Mouse (Mus musculus) heart, embryonic 10.5 days (tissue): ENCODE results near the gene Atp6v1g2. TPM values are rescaled to one million over a fixed set of nuclear protein-coding genes. Genes with fewer than 3 reads are reported as not detected.
A peak's percentile ranks its signal among the peaks of the same experiment; 100 is the strongest.

Source experiments
- DNase-seq: peaks from one replicate; pipeline ENCODE4 v3.0.0-alpha.2; 2017; ENCODE audit warnings: low spot score
- H3K27ac ChIP-seq: fragments of 300-500 bp; sonication (generic); 2 replicates; pipeline ENCODE4 v1.5.1; 2016; ENCODE audit warnings: mild to moderate bottlenecking
- H3K27me3 ChIP-seq: fragments of 300-500 bp; sonication (generic); 2 replicates; pipeline ENCODE4 v1.6.1; 2016; ENCODE audit warnings: mild to moderate bottlenecking; ENCODE audit not compliant: poor library complexity, insufficient read depth, severe bottlenecking
- H3K36me3 ChIP-seq: fragments of 300-500 bp; sonication (generic); 2 replicates; pipeline ENCODE4 v1.6.1; 2016; ENCODE audit warnings: mild to moderate bottlenecking, moderate library complexity
- H3K4me1 ChIP-seq: fragments of 300-500 bp; sonication (generic); 2 replicates; pipeline ENCODE4 v1.6.1; 2016; ENCODE audit warnings: mild to moderate bottlenecking
- H3K4me3 ChIP-seq: fragments of 300-500 bp; sonication (generic); 2 replicates; pipeline ENCODE4 v1.5.1; 2016; ENCODE audit warnings: mild to moderate bottlenecking, moderate library complexity
- H3K9me3 ChIP-seq: fragments of 300-500 bp; sonication (generic); 2 replicates; pipeline ENCODE4 v1.6.1; 2016; ENCODE audit warnings: mild to moderate bottlenecking, moderate library complexity
- WGBS: fragments of 180-500 bp; shearing (Covaris S2); methylation state at CpG from one replicate; pipeline ENCODE4 v1.1.7; 2016; 5-methylcytosine and 5-hydroxymethylcytosine counted together
- polyA plus RNA-seq: library from polyadenylated mRNA; unstranded; fragments of >200 nt; fragmentation: Nextera tagmentation; extraction: Ambion mirVana; gene quantifications from 2 replicates; pipeline ENCODE4 v1.2.1, GENCODE M21; 2016

The Atp6v1g2 gene
- polyA plus RNA-seq, 1 experiment from 2014 or later: 6.5 TPM

- Histone ChIP-seq H3K9me3 (no peaks in the 10 kb centered on the region), H3K36me3 (peaks cover 36% of the 10 kb centered on the region), H3K4me3 (no peak overlapping the region), H3K27ac (no peak overlapping the region), H3K27me3 (peaks cover 22% of the 10 kb centered on the region), H3K4me1 (no peaks in the 10 kb centered on the region)
- 56% methylated on average over 4 of the region's 4 CpGs for WGBS
- DNase-seq: no peak
Measured at GRCm38 (mm10) chr17:35255704-35256103, 22.2 kb downstream of the Atp6v1g2 start.

- WGBS: 72% methylated on average over 1 of the region's 1 CpGs
- Histone ChIP-seq H3K27me3 (peaks cover 38% of the 10 kb centered on the region), H3K27ac (no peak overlapping the region), H3K4me3 (no peak overlapping the region), H3K36me3 (peaks cover 21% of the 10 kb centered on the region), H3K4me1 (no peaks in the 10 kb centered on the region), H3K9me3 (no peaks in the 10 kb centered on the region)
- no peak for DNase-seq
Measured at GRCm38 (mm10) chr17:35257378-35257777, 23.9 kb downstream of the Atp6v1g2 start.

GRCm38 (mm10) chr17:35257824-35258491, 24.5 kb downstream of the Atp6v1g2 start:
- DNase-seq: peak; percentile 91
- Histone ChIP-seq H3K36me3 (peaks cover 15% of the 10 kb centered on the region), H3K4me1 (peaks cover 4% of the 10 kb centered on the region), H3K27me3 (peaks cover 44% of the 10 kb centered on the region), H3K9me3 (no peaks in the 10 kb centered on the region), H3K4me3 (peak overlapping the region; percentile 45), H3K27ac (0 out of 2 replicates have a peak overlapping the region, but pooled peaks have one; percentile 22)
- WGBS: 16% methylated on average over 17 of the region's 17 CpGs

GRCm38 (mm10) chr17:35258492-35259478, 25.3 kb downstream of the Atp6v1g2 start:
- H3K27me3 ChIP-seq: peaks cover 52% of the 10 kb centered on the region
- H3K36me3 ChIP-seq: peaks cover 7% of the 10 kb centered on the region
- H3K9me3 ChIP-seq: no peaks in the 10 kb centered on the region
- no peak overlapping the region for H3K27ac ChIP-seq
- H3K4me1 ChIP-seq: peaks cover 12% of the 10 kb centered on the region
- 58% methylated on average over 13 of the region's 14 CpGs for WGBS
- no peak for DNase-seq
- H3K4me3 ChIP-seq: no peak overlapping the region

- Histone ChIP-seq H3K27me3 (peaks cover 60% of the 10 kb centered on the region), H3K4me3 (no peak overlapping the region), H3K9me3 (no peaks in the 10 kb centered on the region), H3K4me1 (peaks cover 12% of the 10 kb centered on the region), H3K36me3 (no peaks in the 10 kb centered on the region), H3K27ac (no peak overlapping the region)
- 70% methylated on average over 4 of the region's 4 CpGs for WGBS
- DNase-seq: no peak
Measured at GRCm38 (mm10) chr17:35259621-35260020, 26.2 kb downstream of the Atp6v1g2 start.

- Histone ChIP-seq H3K4me3 (no peak overlapping the region), H3K27ac (no peak overlapping the region), H3K9me3 (no peaks in the 10 kb centered on the region), H3K36me3 (no peaks in the 10 kb centered on the region), H3K27me3 (peaks cover 76% of the 10 kb centered on the region), H3K4me1 (peaks cover 12% of the 10 kb centered on the region)
- WGBS: 66% methylated on average over 13 of the region's 13 CpGs
- DNase-seq: no peak
Measured at GRCm38 (mm10) chr17:35261651-35262050, 28.2 kb downstream of the Atp6v1g2 start.

- no peak for DNase-seq
- Histone ChIP-seq H3K9me3 (no peaks in the 10 kb centered on the region), H3K4me3 (peak within 1 kb of the TSS; percentile 83), H3K4me1 (peaks cover 12% of the 10 kb centered on the region), H3K36me3 (no peaks in the 10 kb centered on the region), H3K27ac (peak within 1 kb of the TSS; percentile 73), H3K27me3 (peaks cover 77% of the 10 kb centered on the region)
- WGBS: 2% methylated on average over 73 of the region's 73 CpGs
Measured at GRCm38 (mm10) chr17:35262664-35263522, 29.4 kb downstream of the Atp6v1g2 start, which contains the start of gene H2-D1. H2-D1 (plus strand) TSS chr17:35262730.

GRCm38 (mm10) chr17:35263523-35263883, 30.0 kb downstream of the Atp6v1g2 start:
- no peaks in the 10 kb centered on the region for H3K9me3 ChIP-seq
- peaks cover 12% of the 10 kb centered on the region for H3K4me1 ChIP-seq
- peak overlapping the region; percentile 73; the same call in 1 of the 2 replicates for H3K27ac ChIP-seq
- peak overlapping the region; percentile 83 for H3K4me3 ChIP-seq
- peaks cover 77% of the 10 kb centered on the region for H3K27me3 ChIP-seq
- 1% methylated on average over 31 of the region's 31 CpGs for WGBS
- H3K36me3 ChIP-seq: no peaks in the 10 kb centered on the region
- DNase-seq: no peak

- Histone ChIP-seq H3K27me3 (peaks cover 41% of the 10 kb centered on the region), H3K36me3 (no peaks in the 10 kb centered on the region), H3K9me3 (no peaks in the 10 kb centered on the region), H3K4me1 (peaks cover 12% of the 10 kb centered on the region), H3K4me3 (no peak overlapping the region), H3K27ac (no peak overlapping the region)
- no peak for DNase-seq
- 35% methylated on average over 1 of the region's 1 CpGs for WGBS
Measured at GRCm38 (mm10) chr17:35267399-35268086, 34.1 kb downstream of the Atp6v1g2 start.

GRCm38 (mm10) chr17:35269653-35270347, 36.3 kb downstream of the Atp6v1g2 start:
- DNase-seq: peak; percentile 92
- Histone ChIP-seq H3K27ac (no peak overlapping the region), H3K4me3 (no peak overlapping the region), H3K36me3 (no peaks in the 10 kb centered on the region), H3K9me3 (no peaks in the 10 kb centered on the region), H3K4me1 (no peaks in the 10 kb centered on the region), H3K27me3 (peaks cover 19% of the 10 kb centered on the region)
- WGBS: 25% methylated on average over 3 of the region's 3 CpGs

GRCm38 (mm10) chr17:35272249-35272648, 38.8 kb downstream of the Atp6v1g2 start:
- Histone ChIP-seq H3K36me3 (no peaks in the 10 kb centered on the region), H3K4me3 (no peak overlapping the region), H3K4me1 (no peaks in the 10 kb centered on the region), H3K27ac (no peak overlapping the region), H3K27me3 (peaks cover 23% of the 10 kb centered on the region), H3K9me3 (no peaks in the 10 kb centered on the region)
- DNase-seq: no peak
- 56% methylated on average over 3 of the region's 3 CpGs for WGBS
